Mouse (Mus musculus): ENCODE results near the gene Apela.

DNA sequence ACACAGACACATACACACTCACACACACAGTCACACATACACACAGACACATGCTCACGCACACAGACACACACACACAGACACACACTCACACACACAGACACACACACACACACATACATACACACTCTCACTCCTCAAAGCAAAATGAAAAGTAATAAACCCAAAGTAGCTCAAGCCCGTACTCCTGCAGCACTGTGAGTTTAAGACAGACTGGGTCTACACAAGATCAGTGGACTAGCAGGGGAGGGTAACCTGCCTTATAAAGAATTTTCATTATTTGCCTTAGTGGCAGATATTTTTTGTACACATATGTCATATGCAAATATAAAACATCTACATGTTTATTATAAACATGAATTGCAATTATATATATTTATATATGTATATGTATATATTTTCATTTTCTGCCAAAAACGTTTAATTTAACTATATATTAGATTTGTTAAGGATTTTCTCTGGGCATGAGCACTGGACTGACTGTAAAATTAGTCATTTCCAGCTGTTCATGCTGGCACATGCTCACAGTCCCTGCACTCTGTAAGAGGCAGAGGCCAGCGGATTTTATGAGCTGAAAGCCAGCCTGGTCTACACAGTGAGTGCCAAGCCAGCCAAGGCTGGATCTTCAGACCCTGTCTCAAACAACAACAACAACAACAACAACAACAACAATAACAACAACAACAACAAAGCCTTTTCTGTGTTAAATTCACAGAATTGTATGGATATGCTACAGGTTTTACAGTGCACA, 6.2 kb downstream of the Apela start:
- TF ChIP-seq CTCF (IDR thresholded peaks at IDR 0.05; ENCODE audit: borderline replicate concordance, control insufficient read depth, extremely low read depth, insufficient read depth, low read length, poor library complexity) = no peak
- no peak for TF ChIP-seq POLR2A (IDR thresholded peaks at IDR 0.05; ENCODE audit: control insufficient read depth, extremely low read depth, insufficient read depth, low read length, poor library complexity)

Measured in thymus, adult 2 months (tissue).